Mouse (Mus musculus) midbrain, embryonic 13.5 days (tissue): ENCODE measurements around the gene Tex19.2. TPM values are rescaled to one million over a fixed set of nuclear protein-coding genes. Genes with fewer than 3 reads are reported as not detected.
"Not testable (repeated sequence)": the region's sequence is repeated elsewhere in the genome, so short reads cannot be mapped to it uniquely, and the experiment has no call there.

Source experiments
- ATAC-seq: fragments of 200-750 bp; cut with Nextera tagmentation; 2 replicates; pipeline ENCODE4 v1.8.0; 2017; ENCODE audit warnings: mild to moderate bottlenecking, moderate TSS enrichment, moderate library complexity
- H3K27ac ChIP-seq: fragments of 300-500 bp; sonication (generic); 2 replicates; pipeline ENCODE4 v1.5.1; 2015; ENCODE audit warnings: inconsistent platforms, mild to moderate bottlenecking, moderate library complexity
- H3K27me3 ChIP-seq: fragments of 300-500 bp; sonication (generic); 2 replicates; pipeline ENCODE4 v1.6.1; 2015; ENCODE audit warnings: mild to moderate bottlenecking, inconsistent platforms
- H3K36me3 ChIP-seq: fragments of 300-500 bp; sonication (generic); 2 replicates; pipeline ENCODE4 v1.6.1; 2015; ENCODE audit warnings: mild to moderate bottlenecking, inconsistent platforms
- H3K4me1 ChIP-seq: fragments of 300-500 bp; sonication (generic); replicated peaks from 2 replicates; pipeline ENCODE4 v1.6.1; 2015; ENCODE audit warnings: inconsistent platforms
- H3K4me2 ChIP-seq: fragments of 300-500 bp; sonication (generic); replicated peaks from 2 replicates; pipeline ENCODE4 v1.6.1; 2015; ENCODE audit warnings: moderate library complexity, mild to moderate bottlenecking, inconsistent platforms
- H3K4me3 ChIP-seq: fragments of 300-500 bp; sonication (generic); replicated peaks from 2 replicates; pipeline ENCODE4 v1.5.1; 2015; ENCODE audit warnings: mild to moderate bottlenecking, inconsistent platforms
- H3K9ac ChIP-seq: fragments of 300-500 bp; sonication (generic); replicated peaks from 2 replicates; pipeline ENCODE4 v1.6.1; 2015; ENCODE audit warnings: mild to moderate bottlenecking, inconsistent platforms
- H3K9me3 ChIP-seq: fragments of 300-500 bp; sonication (generic); 2 replicates; pipeline ENCODE4 v1.6.1; 2016; ENCODE audit warnings: mild to moderate bottlenecking, inconsistent platforms
- WGBS: fragments of 180-500 bp; shearing (Covaris S2); methylation state at CpG from one replicate; pipeline ENCODE4 v1.1.7; 2015; 5-methylcytosine and 5-hydroxymethylcytosine counted together
- polyA plus RNA-seq: library from polyadenylated mRNA; unstranded; fragments of >200 nt; fragmentation: Nextera tagmentation; extraction: Ambion mirVana; gene quantifications from 2 replicates; pipeline ENCODE4 v1.2.1, GENCODE M21; 2015

The Tex19.2 gene
- polyA plus RNA-seq, 1 experiment from 2014 or later = not detected

DNA sequence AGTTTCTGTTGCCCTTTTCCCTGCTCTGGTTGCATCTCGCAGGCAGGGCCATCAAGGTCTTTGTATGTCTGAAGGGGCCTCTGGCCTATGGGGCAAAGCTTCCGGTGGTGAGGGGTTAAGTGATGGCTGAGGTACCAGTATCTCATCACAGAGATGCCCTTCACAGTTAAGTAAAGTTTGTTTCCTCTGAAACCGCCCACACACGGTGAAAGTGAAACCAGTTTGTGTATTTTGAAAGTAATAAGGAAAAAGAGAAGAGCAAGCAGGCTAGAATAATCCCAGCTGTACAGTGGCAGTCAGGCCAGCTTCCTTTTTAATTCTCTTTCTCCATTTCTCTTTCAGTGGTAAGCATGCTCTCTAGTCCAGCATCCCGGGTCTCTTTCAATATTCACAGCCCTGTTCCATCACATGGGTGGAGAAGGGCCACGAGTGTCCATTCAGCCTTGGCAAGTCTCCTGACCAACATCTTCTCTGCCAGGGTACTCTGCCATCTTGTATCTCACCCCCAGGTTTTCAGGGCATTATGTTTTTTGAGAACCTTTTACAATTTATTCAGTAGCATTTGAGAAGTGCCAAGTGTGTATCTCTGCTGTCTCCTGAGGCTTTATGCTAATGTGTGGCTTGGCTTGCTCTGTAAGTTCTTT, 35.5 kb downstream of the Tex19.2 start:
- Histone ChIP-seq H3K4me3 (no peak overlapping the region), H3K27me3 (no peaks in the 10 kb centered on the region), H3K36me3 (no peaks in the 10 kb centered on the region), H3K27ac (no peak overlapping the region), H3K9ac (no peak overlapping the region), H3K9me3 (no peaks in the 10 kb centered on the region), H3K4me1 (no peaks in the 10 kb centered on the region), H3K4me2 (no peak overlapping the region)
- 84% methylated on average over 6 of the region's 6 CpGs for WGBS
- no peak for ATAC-seq

DNA sequence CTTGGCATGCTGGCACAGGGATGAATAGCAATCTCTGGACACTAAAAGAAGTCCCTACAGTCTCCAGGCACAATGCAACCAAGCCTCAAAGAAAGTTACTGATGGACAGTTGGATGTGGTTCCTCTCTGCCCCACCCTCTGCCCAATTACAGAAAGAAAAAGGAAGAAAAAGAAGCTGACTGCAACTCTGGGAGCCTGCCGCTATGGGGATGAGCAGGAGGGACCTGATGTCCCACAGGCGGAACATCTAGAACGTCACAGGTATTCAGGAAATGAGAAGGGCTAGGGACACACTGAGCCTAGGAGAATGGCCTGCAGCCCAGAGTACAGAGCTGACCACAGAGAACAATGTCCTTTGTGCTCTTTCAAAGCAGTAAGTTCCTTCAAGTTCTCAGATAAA, 36.2 kb downstream of the Tex19.2 start:
- H3K9ac ChIP-seq = no peak overlapping the region
- ATAC-seq = no peak
- 89% methylated on average over 3 of the region's 3 CpGs for whole genome bisulfite sequencing

DNA sequence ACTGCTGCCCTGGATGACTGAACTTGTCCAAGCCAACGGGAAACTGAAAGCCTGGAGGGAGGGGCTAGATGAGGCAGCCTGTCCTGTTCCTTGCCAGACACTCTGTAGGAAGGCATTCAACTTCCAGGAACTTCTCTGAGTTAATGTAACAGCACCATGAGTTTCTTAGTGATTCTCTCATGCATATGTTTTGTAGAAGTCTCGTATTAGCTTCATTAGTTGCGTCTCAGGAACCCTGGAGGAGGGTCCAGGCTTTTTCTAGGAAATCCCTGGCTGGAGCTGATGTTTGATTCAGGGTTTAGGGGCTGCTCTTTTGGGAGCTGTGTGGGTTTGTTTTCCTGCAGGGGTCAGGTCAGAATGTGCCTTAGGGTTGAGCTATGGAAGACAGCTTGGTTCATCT, 37.4 kb downstream of the Tex19.2 start, which contains the start of gene Sectm1a:
Gene Sectm1a, minus strand, starts transcription at position 101 of the 400 bp plus-strand sequence.
- no peak within 1 kb of the TSS for H3K4me2 ChIP-seq
- H3K4me1 ChIP-seq = no peaks in the 10 kb centered on the region
- H3K9ac ChIP-seq = no peak within 1 kb of the TSS
- no peak within 1 kb of the TSS for H3K4me3 ChIP-seq
- no peak within 1 kb of the TSS for H3K27ac ChIP-seq
- WGBS = 75% methylated on average over 3 of the region's 3 CpGs
- H3K36me3 ChIP-seq = no peaks in the 10 kb centered on the region
- ATAC-seq = no peak
- no peaks in the 10 kb centered on the region for H3K9me3 ChIP-seq
- H3K27me3 ChIP-seq = no peaks in the 10 kb centered on the region

More for the DNA sequence above, 36.2 kb downstream of the Tex19.2 start:
- no peak overlapping the region for H3K27ac ChIP-seq
- no peaks in the 10 kb centered on the region for H3K36me3 ChIP-seq
- no peak overlapping the region for H3K4me2 ChIP-seq
- no peaks in the 10 kb centered on the region for H3K4me1 ChIP-seq
- no peak overlapping the region for H3K4me3 ChIP-seq
- H3K27me3 ChIP-seq = no peaks in the 10 kb centered on the region
- no peaks in the 10 kb centered on the region for H3K9me3 ChIP-seq

DNA sequence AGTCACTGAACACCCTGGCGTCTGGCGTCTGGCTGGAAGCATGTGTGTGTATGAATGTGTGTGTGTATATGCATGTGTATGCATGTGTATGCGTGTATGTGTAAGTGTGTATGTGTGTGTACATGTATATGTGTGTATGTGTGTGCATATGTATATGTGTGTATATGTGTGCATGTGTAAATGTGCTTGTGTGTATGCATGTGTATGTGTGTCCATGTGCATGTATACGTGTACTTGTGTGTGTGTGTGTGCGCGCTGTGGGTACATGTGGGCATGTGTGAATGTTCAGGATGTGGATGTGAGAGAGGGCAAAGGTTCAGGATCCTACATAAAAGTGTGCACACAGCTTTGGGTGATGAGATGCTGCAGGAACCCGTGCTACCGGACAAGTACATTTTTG, 38.1 kb downstream of the Tex19.2 start:
- no peaks in the 10 kb centered on the region for H3K27me3 ChIP-seq
- no peak overlapping the region for H3K27ac ChIP-seq
- H3K36me3 ChIP-seq = no peaks in the 10 kb centered on the region
- H3K9ac ChIP-seq = no peak overlapping the region
- H3K4me3 ChIP-seq = no peak overlapping the region
- no peaks in the 10 kb centered on the region for H3K9me3 ChIP-seq
- H3K4me2 ChIP-seq = no peak overlapping the region
- 94% methylated on average over 8 of the region's 8 CpGs for WGBS
- H3K4me1 ChIP-seq = no peaks in the 10 kb centered on the region
- ATAC-seq = no peak

DNA sequence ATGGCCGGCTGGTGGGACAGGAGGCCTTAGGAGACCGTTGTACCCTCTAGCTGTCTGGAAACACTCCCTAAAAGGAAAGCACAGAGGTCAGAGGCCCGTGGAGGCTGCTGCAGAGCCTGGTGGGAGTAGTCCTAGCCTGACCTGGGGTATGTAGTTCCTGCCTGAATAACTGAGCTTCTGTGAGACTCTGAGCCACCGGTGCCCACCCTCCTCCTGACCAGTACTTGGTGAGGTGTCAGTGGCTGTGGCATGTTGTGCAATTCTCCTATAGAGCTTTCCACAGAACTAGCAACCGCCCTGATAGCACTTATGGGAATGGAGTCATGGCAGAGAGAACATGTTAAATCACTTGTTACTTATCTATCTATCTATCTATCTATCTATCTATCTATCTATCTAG, 42.8 kb downstream of the Tex19.2 start:
- H3K4me2 ChIP-seq = no peak overlapping the region
- H3K9me3 ChIP-seq = no peaks in the 10 kb centered on the region
- no peaks in the 10 kb centered on the region for H3K27me3 ChIP-seq
- no peaks in the 10 kb centered on the region for H3K36me3 ChIP-seq
- ATAC-seq = no peak
- no peak overlapping the region for H3K9ac ChIP-seq
- no peaks in the 10 kb centered on the region for H3K4me1 ChIP-seq
- WGBS = 79% methylated on average over 5 of the region's 5 CpGs
- no peak overlapping the region for H3K27ac ChIP-seq
- no peak overlapping the region for H3K4me3 ChIP-seq

DNA sequence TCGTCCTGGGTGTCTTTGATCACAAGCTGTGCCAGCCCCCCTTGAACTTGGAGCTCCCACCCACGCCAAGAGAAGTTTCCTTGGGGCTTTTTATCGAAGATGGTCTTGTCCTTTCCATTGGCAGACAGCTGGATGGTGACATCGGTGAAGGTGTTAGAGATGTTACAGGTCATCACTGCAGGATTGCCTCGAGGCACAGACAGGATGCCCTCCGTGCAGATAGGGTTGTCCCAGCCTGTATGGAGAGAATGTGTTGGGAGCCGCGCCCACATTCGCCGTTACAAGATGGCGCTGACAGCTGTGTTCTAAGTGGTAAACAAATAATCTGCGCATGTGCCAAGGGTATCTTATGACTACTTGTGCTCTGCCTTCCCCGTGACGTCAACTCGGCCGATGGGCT, 48.8 kb downstream of the Tex19.2 start:
- ATAC-seq, H3K4me2 ChIP-seq, H3K4me1 ChIP-seq, H3K36me3 ChIP-seq, H3K9me3 ChIP-seq, H3K9ac ChIP-seq, H3K27ac ChIP-seq, H3K4me3 ChIP-seq, H3K27me3 ChIP-seq: not testable (repeated sequence)
- 94% methylated on average over 12 of the region's 16 CpGs for WGBS

DNA sequence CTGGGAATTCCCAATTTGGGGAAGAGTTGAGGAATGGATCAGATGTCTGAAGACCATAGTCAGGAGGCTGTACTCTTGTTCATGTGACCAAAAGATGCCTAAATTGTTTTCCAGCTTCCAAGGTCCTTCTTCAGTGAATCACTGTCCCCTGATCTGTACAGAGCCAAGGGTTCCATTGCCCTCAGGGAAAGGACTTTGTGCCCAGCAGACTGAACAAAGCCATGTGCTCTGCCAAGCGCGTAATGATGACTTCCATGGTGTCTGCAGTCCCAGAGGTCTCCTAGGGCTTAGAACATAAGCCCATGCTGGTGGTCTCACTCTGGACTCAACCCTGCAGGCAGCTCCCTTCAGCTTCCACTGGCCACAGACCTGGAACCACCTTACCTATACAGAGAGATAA, 50.6 kb downstream of the Tex19.2 start:
- 95% methylated on average over 2 of the region's 2 CpGs for WGBS
- H3K4me3 ChIP-seq = no peak overlapping the region
- no peak for ATAC-seq
- no peak overlapping the region for H3K27ac ChIP-seq
- H3K9me3 ChIP-seq = no peaks in the 10 kb centered on the region
- H3K4me2 ChIP-seq = no peak overlapping the region
- no peaks in the 10 kb centered on the region for H3K36me3 ChIP-seq
- H3K4me1 ChIP-seq = no peaks in the 10 kb centered on the region
- no peak overlapping the region for H3K9ac ChIP-seq
- no peaks in the 10 kb centered on the region for H3K27me3 ChIP-seq

Other genes starting within 250 kb of the Tex19.2 start
- 5.2 and 6.1 TPM in 2 replicates for gene Ccdc57, start 185.8 kb downstream of the Tex19.2 start, polyA plus RNA-seq
- gene Slc16a3, start 170.2 kb downstream of the Tex19.2 start, polyA plus RNA-seq = 10.1 and 14.0 TPM in 2 replicates
- 152 and 161 TPM in 2 replicates for gene Csnk1d, start 127.3 kb downstream of the Tex19.2 start, polyA plus RNA-seq
- gene Cd7, start 79.3 kb downstream of the Tex19.2 start, polyA plus RNA-seq = 0.50 TPM in 1 of 2 replicates, not detected in the other
- gene Sectm1b, start 55.1 kb downstream of the Tex19.2 start, polyA plus RNA-seq = not detected in 2 replicates
- gene Sectm1a, start 37.5 kb downstream of the Tex19.2 start, polyA plus RNA-seq = not detected in 2 replicates
- not detected in 2 replicates for gene Tex19.1, start 27.5 kb upstream of the Tex19.2 start, polyA plus RNA-seq
- gene Uts2r, start 41.6 kb upstream of the Tex19.2 start, polyA plus RNA-seq = 0.15 and 0.22 TPM in 2 replicates
- gene Hexdc, start 85.8 kb upstream of the Tex19.2 start, polyA plus RNA-seq = 18.2 and 21.1 TPM in 2 replicates
- 20.2 and 22.9 TPM in 2 replicates for gene Ogfod3, start 86.0 kb upstream of the Tex19.2 start, polyA plus RNA-seq
- 42.6 and 43.8 TPM in 2 replicates for gene Cybc1, start 110.6 kb upstream of the Tex19.2 start, polyA plus RNA-seq
- gene Narf, start 118.6 kb upstream of the Tex19.2 start, polyA plus RNA-seq = 105 and 108 TPM in 2 replicates
- 11.9 and 13.0 TPM in 2 replicates for gene Foxk2, start 141.3 kb upstream of the Tex19.2 start, polyA plus RNA-seq
- gene Wdr45b, start 235.8 kb upstream of the Tex19.2 start, polyA plus RNA-seq = 80.4 and 82.6 TPM in 2 replicates